Mouse (Mus musculus): Measurements from ENCODE around the gene Lcn9.

Lcn9 gene

DNA sequence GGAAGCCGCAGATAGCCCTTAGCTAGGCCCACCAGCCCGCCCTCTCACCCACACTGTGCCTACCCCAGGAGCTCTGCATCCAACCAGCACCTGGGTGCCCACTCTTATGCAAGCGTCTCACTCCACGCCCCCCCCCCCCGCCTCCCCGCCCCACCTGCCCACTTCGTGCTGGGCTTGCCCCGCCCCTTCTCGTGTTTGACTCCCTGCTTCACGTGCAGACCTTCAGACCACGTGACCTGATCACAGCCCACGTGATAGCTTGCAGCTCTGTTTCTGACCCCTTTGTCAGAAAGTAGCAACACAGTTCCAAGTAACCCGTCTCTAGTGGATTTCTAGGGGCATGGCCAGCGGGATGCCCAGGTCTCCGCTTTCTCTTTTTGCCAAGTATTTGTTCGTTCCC is 24.3 kb downstream of the Lcn9 start, which contains the start of gene Sohlh1:
Gene Sohlh1 (minus strand): TSS at position 23 of the 400 bp plus-strand sequence.
- in situ Hi-C loops (cut with MboI, MseI): no loop called here

GRCm38 (mm10) chr2:25850330-25850729 is 27.4 kb downstream of the Lcn9 start:
- in situ Hi-C loops (cut with MboI, MseI): no loop called here

GRCm38 (mm10) chr2:25852626-25853025 is 29.7 kb downstream of the Lcn9 start:
- in situ Hi-C loops (cut with MboI, MseI): no loop called here

DNA sequence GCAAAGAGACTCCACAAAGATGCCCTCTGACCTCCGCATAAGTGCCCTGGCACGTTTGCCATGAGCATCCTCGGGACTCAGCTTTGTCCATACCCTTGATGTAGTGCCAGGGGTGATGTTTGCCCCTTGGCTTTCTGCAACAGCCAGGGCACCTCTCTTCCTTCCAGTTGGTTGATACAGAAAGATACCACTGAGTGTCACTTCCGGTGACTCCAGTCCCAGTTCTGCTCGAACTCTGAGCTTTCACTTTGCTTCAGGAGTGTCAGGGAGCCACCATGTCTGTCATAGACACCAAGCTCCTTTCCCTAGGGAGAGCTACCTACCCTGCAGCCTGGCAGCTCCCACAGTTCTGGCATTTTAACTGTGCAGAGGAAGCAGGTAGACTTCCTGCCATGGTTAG is 31.0 kb downstream of the Lcn9 start:
- in situ Hi-C loops (cut with MboI, MseI): no loop called here

GRCm38 (mm10) chr2:25859891-25860290 is 36.9 kb downstream of the Lcn9 start:
- in situ Hi-C loops (cut with MboI, MseI): no loop called here

- in situ Hi-C loops (cut with MboI, MseI): no loop called here
Observed at GRCm38 (mm10) chr2:25862038-25862437, 39.1 kb downstream of the Lcn9 start.

DNA sequence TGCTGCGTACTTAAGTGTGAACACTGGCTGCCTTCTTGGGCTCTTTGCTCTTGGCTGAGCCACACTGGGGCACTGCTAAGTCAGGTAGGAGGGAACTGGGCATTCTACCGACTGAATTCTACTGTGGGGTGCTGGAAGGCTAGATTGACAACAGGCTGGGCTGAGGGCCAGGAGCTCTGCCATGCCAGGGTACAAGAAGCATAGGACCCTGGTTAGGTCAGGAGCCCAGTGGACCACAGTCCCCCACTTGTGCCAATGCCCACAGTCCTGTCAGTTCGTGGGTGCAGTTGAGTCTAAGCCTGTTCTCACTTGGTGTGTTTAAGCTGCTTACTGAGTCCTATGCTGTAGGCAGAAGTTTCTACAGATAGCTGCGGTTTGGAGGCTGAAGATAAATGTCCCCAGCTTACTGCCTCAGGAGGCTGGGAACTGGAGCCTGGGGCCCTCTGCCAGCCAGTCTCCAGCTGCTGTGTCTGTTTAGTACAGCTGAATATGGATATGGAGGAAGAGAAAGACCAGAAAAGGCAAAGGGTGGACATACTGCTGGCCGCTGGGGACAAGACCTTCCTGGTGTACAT is 39.8 kb downstream of the Lcn9 start:
- in situ Hi-C loops (cut with MboI, MseI): no loop called here

DNA sequence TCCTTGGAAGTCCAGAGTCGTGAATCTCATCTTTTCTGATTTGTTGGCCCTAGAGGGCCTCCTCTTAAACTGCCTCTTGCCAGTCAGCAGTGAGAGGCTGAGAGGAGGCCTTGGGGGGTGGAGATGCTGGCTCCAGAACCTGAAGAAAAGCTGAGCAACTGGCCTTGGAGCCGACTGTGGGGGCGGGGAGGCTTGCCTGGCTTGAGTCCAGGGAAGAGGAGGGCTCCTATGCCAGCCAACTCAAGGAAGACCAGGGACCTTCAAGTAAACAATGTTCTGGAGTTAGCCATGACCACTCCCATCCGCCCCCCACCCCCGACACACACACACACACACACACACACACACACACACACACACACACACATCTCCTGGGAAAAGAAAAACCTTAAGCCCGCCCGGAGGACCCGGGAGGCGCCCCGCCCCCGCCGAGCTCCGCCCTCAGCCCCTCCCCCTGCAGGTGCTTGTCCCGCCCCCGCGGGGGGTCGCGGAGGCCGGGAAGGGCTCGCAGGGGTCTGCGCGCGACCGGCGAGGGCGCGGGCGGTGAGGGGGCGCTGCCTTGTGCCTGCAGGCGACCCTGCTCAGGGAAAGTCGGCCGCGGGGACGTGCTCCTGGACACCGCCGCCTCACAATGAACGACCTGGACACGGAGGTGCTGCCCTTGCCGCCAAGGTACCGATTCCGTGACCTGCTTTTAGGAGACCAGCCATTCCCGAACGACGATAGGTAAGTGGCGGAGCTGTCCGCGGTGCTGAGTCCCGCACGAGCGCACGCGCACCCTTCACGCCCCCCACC is 40.6 kb downstream of the Lcn9 start, which contains the start of gene Kcnt1:
Gene Kcnt1 (plus strand): TSS at position 398 of the 795 bp plus-strand sequence.
- in situ Hi-C loops (cut with MboI, MseI): no loop called here

- in situ Hi-C loops (cut with MboI, MseI): no loop called here
Observed at GRCm38 (mm10) chr2:25864230-25864629, 41.3 kb downstream of the Lcn9 start.

DNA sequence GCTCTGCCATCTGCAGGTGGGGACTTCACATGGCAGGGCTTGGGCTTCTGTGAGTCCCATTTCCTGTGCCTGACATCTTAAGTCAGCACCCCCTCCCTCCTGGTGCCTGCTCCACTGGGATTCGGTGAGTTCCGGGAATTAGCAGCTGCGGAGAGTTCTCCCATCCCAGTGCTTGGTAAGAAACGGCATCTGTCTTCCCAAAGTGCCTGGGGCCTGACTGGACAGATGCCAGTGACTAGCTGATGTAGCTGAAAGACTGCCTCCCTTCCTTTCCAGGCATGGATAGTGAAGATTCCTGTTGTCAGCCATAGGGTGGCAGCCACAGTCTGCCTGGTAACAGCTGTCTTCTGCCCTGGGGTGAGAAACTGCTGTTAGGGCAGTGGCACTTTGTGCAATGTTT is 42.5 kb downstream of the Lcn9 start:
- in situ Hi-C loops (cut with MboI, MseI): no loop called here

GRCm38 (mm10) chr2:25866656-25867055 is 43.7 kb downstream of the Lcn9 start:
- in situ Hi-C loops (cut with MboI, MseI): no loop called here
